Mouse (Mus musculus): ENCODE measurements around the gene Cspg4.

Gene Cspg4

GRCm38 (mm10) chr9:56868292-56868691, 3.5 kb downstream of the Cspg4 start:
- H3K4me1 ChIP-seq (replicated peaks; ENCODE audit: low read depth, low read length), result peaks cover 93% of the 10 kb centered on the region
- no peak for TF ChIP-seq NANOG (IDR thresholded peaks at IDR 0.05; ENCODE audit: borderline replicate concordance, low read length)
- TF ChIP-seq POU5F1 (IDR thresholded peaks at IDR 0.05; ENCODE audit: borderline replicate concordance, low read length), result no peak
- no peak for TF ChIP-seq CTCF (conservative IDR thresholded peaks at IDR 0.05; ENCODE audit: low read length)
- no peak overlapping the region for H3K4me3 ChIP-seq (replicated peaks; ENCODE audit: low read length)

GRCm38 (mm10) chr9:56869552-56869951, 4.7 kb downstream of the Cspg4 start:
- H3K36me3 ChIP-seq (ENCODE audit: insufficient read depth, low read length), result no peaks in the 10 kb centered on the region
- TF ChIP-seq CTCF (conservative IDR thresholded peaks at IDR 0.05; ENCODE audit: low read length), result no peak
- TF ChIP-seq NANOG (IDR thresholded peaks at IDR 0.05; ENCODE audit: borderline replicate concordance, low read length), result no peak
- no peak for TF ChIP-seq POU5F1 (IDR thresholded peaks at IDR 0.05; ENCODE audit: borderline replicate concordance, low read length)

More at GRCm38 (mm10) chr9:56868292-56868691, 3.5 kb downstream of the Cspg4 start:
- Histone ChIP-seq H3K9me3 (ENCODE audit: low read length) (no peaks in the 10 kb centered on the region), H3K27me3 (ENCODE audit: insufficient read depth, low read length) (peaks cover 56% of the 10 kb centered on the region), H3K36me3 (ENCODE audit: insufficient read depth, low read length) (no peaks in the 10 kb centered on the region)

GRCm38 (mm10) chr9:56870778-56871177, 5.9 kb downstream of the Cspg4 start:
- no peaks in the 10 kb centered on the region for H3K9me3 ChIP-seq (ENCODE audit: low read length)
- H3K27me3 ChIP-seq (ENCODE audit: insufficient read depth, low read length), result peaks cover 48% of the 10 kb centered on the region
- TF ChIP-seq POU5F1 (IDR thresholded peaks at IDR 0.05; ENCODE audit: borderline replicate concordance, low read length) (no peak), CTCF (conservative IDR thresholded peaks at IDR 0.05; ENCODE audit: low read length) (no peak), NANOG (IDR thresholded peaks at IDR 0.05; ENCODE audit: borderline replicate concordance, low read length) (no peak)
- peak overlapping the region; percentile 10; the same call in 1 of the 2 replicates for H3K4me3 ChIP-seq (replicated peaks; ENCODE audit: low read length)
- no peaks in the 10 kb centered on the region for H3K36me3 ChIP-seq (ENCODE audit: insufficient read depth, low read length)
- H3K4me1 ChIP-seq (replicated peaks; ENCODE audit: low read depth, low read length), result peaks cover 75% of the 10 kb centered on the region

More at GRCm38 (mm10) chr9:56869552-56869951, 4.7 kb downstream of the Cspg4 start:
- Histone ChIP-seq H3K4me3 (replicated peaks; ENCODE audit: low read length) (no peak overlapping the region), H3K27me3 (ENCODE audit: insufficient read depth, low read length) (peaks cover 54% of the 10 kb centered on the region), H3K9me3 (ENCODE audit: low read length) (no peaks in the 10 kb centered on the region), H3K4me1 (replicated peaks; ENCODE audit: low read depth, low read length) (peaks cover 87% of the 10 kb centered on the region)

- Histone ChIP-seq H3K4me3 (replicated peaks; ENCODE audit: low read length) (peak overlapping the region; percentile 10; the same call in 1 of the 2 replicates), H3K9me3 (ENCODE audit: low read length) (no peaks in the 10 kb centered on the region), H3K36me3 (ENCODE audit: insufficient read depth, low read length) (no peaks in the 10 kb centered on the region), H3K27me3 (ENCODE audit: insufficient read depth, low read length) (peaks cover 44% of the 10 kb centered on the region), H3K4me1 (replicated peaks; ENCODE audit: low read depth, low read length) (peaks cover 74% of the 10 kb centered on the region)
- TF ChIP-seq CTCF (conservative IDR thresholded peaks at IDR 0.05; ENCODE audit: low read length), result no peak
- TF ChIP-seq NANOG (IDR thresholded peaks at IDR 0.05; ENCODE audit: borderline replicate concordance, low read length), result no peak
Observed at GRCm38 (mm10) chr9:56871191-56871590, 6.4 kb downstream of the Cspg4 start.

- H3K4me1 ChIP-seq (replicated peaks; ENCODE audit: low read depth, low read length), result peaks cover 74% of the 10 kb centered on the region
- H3K27me3 ChIP-seq (ENCODE audit: insufficient read depth, low read length), result peaks cover 36% of the 10 kb centered on the region
- H3K9me3 ChIP-seq (ENCODE audit: low read length), result no peaks in the 10 kb centered on the region
- no peak for TF ChIP-seq POU5F1 (IDR thresholded peaks at IDR 0.05; ENCODE audit: borderline replicate concordance, low read length)
- no peak for TF ChIP-seq CTCF (conservative IDR thresholded peaks at IDR 0.05; ENCODE audit: low read length)
- TF ChIP-seq NANOG (IDR thresholded peaks at IDR 0.05; ENCODE audit: borderline replicate concordance, low read length), result no peak
- H3K36me3 ChIP-seq (ENCODE audit: insufficient read depth, low read length), result no peaks in the 10 kb centered on the region
- no peak overlapping the region for H3K4me3 ChIP-seq (replicated peaks; ENCODE audit: low read length)
Observed at GRCm38 (mm10) chr9:56872105-56872903, 7.5 kb downstream of the Cspg4 start.

GRCm38 (mm10) chr9:56873097-56873496, 8.3 kb downstream of the Cspg4 start:
- peaks cover 74% of the 10 kb centered on the region for H3K4me1 ChIP-seq (replicated peaks; ENCODE audit: low read depth, low read length)
- H3K4me3 ChIP-seq (replicated peaks; ENCODE audit: low read length), result no peak overlapping the region
- no peaks in the 10 kb centered on the region for H3K36me3 ChIP-seq (ENCODE audit: insufficient read depth, low read length)

GRCm38 (mm10) chr9:56876784-56877183, 12.0 kb downstream of the Cspg4 start:
- Histone ChIP-seq H3K36me3 (ENCODE audit: insufficient read depth, low read length) (no peaks in the 10 kb centered on the region), H3K4me1 (replicated peaks; ENCODE audit: low read depth, low read length) (peaks cover 41% of the 10 kb centered on the region), H3K9me3 (ENCODE audit: low read length) (no peaks in the 10 kb centered on the region), H3K27me3 (ENCODE audit: insufficient read depth, low read length) (peaks cover 44% of the 10 kb centered on the region), H3K4me3 (replicated peaks; ENCODE audit: low read length) (peak overlapping the region; percentile 50)
- TF ChIP-seq POU5F1 (IDR thresholded peaks at IDR 0.05; ENCODE audit: borderline replicate concordance, low read length) (no peak), CTCF (conservative IDR thresholded peaks at IDR 0.05; ENCODE audit: low read length) (no peak), NANOG (IDR thresholded peaks at IDR 0.05; ENCODE audit: borderline replicate concordance, low read length) (no peak)

More at GRCm38 (mm10) chr9:56873097-56873496, 8.3 kb downstream of the Cspg4 start:
- H3K27me3 ChIP-seq (ENCODE audit: insufficient read depth, low read length), result peaks cover 36% of the 10 kb centered on the region
- H3K9me3 ChIP-seq (ENCODE audit: low read length), result no peaks in the 10 kb centered on the region
- TF ChIP-seq NANOG (IDR thresholded peaks at IDR 0.05; ENCODE audit: borderline replicate concordance, low read length) (no peak), POU5F1 (IDR thresholded peaks at IDR 0.05; ENCODE audit: borderline replicate concordance, low read length) (no peak), CTCF (conservative IDR thresholded peaks at IDR 0.05; ENCODE audit: low read length) (no peak)

- H3K36me3 ChIP-seq (ENCODE audit: insufficient read depth, low read length), result no peaks in the 10 kb centered on the region
- peaks cover 42% of the 10 kb centered on the region for H3K4me1 ChIP-seq (replicated peaks; ENCODE audit: low read depth, low read length)
- peaks cover 40% of the 10 kb centered on the region for H3K27me3 ChIP-seq (ENCODE audit: insufficient read depth, low read length)
- no peak for TF ChIP-seq CTCF (conservative IDR thresholded peaks at IDR 0.05; ENCODE audit: low read length)
- no peak for TF ChIP-seq NANOG (IDR thresholded peaks at IDR 0.05; ENCODE audit: borderline replicate concordance, low read length)
- TF ChIP-seq POU5F1 (IDR thresholded peaks at IDR 0.05; ENCODE audit: borderline replicate concordance, low read length), result no peak
- H3K9me3 ChIP-seq (ENCODE audit: low read length), result no peaks in the 10 kb centered on the region
- H3K4me3 ChIP-seq (replicated peaks; ENCODE audit: low read length), result peak overlapping the region; percentile 50
Observed at GRCm38 (mm10) chr9:56877284-56877683, 12.5 kb downstream of the Cspg4 start.
